Mouse (Mus musculus) myocyte (in vitro differentiated cells): ENCODE data around the gene Ntf5.
A peak's percentile ranks its signal among the peaks of the same experiment; 100 is the strongest.

Source experiments
- CEBPB ChIP-seq: IDR thresholded peaks from 2 replicates; pipeline ENCODE4 v1.6.1; 2011; ENCODE audit warnings: mild to moderate bottlenecking, moderate library complexity; ENCODE audit not compliant: poor library complexity, insufficient read depth, severe bottlenecking
- E2F4 ChIP-seq: IDR thresholded peaks from one replicate; pipeline ENCODE4 v1.6.1; 2011; ENCODE audit warnings: mild to moderate bottlenecking, control low read depth, moderate library complexity; ENCODE audit not compliant: insufficient read depth
- POLR2A ChIP-seq: IDR thresholded peaks from one replicate; pipeline ENCODE4 v1.6.1; 2011; ENCODE audit warnings: low read depth, mild to moderate bottlenecking, control low read depth, moderate library complexity; ENCODE audit not compliant: insufficient read length
- USF1 ChIP-seq: IDR thresholded peaks from one replicate; pipeline ENCODE4 v1.6.1; 2011; ENCODE audit warnings: low read depth, mild to moderate bottlenecking, control low read depth, moderate library complexity

DNA sequence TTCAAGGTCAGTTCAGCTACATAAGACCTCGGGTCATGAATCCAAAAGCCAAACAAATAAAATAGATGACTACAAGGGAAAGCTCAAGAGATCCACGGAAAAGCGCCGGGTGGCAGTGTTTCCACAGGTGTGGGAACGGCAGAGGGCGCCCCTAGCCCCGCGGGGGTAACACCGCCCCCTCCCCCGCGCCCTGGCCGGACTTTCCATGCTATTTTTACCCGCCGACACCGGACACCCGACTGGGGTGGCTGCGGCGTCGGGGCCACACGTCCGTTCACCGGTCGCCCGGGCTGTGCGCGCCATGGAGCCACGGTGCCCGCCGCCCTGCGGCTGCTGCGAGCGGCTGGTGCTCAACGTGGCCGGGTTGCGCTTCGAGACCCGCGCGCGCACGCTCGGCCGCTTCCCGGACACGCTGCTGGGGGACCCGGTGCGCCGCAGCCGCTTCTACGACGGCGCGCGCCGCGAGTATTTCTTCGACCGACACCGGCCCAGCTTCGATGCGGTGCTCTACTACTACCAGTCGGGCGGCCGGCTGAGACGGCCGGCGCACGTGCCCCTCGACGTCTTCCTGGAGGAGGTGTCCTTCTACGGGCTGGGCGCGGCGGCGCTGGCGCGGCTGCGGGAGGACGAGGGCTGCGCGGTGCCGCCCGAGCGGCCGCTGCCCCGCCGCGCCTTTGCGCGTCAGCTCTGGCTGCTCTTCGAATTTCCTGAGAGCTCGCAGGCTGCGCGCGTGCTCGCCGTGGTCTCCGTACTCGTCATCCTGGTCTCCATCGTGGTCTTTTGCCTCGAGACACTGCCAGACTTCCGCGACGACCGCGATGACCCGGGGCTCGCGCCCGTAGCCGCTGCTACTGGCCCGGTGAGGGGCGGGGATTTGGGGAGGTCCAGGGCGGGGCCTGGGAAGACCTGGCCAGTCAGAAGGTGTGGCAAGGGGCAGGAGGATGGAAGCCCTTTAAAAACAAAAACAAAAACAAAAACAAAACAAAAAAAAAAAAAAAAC lies 7.0 kb upstream of the Ntf5 start:
- TF ChIP-seq POLR2A (peak; percentile 24), CEBPB (no peak), E2F4 (no peak), USF1 (no peak)
